Mouse (Mus musculus) lung, adult 2 months (tissue): ENCODE measurements around the gene Arl16.

ENCODE experiments used
- CTCF ChIP-seq: fragments of 200-500 bp; IDR thresholded peaks from 2 replicates; pipeline ENCODE4 v1.5.1; 2011; ENCODE audit warnings: mild to moderate bottlenecking, low read length, control low read depth; ENCODE audit not compliant: insufficient read depth
- POLR2A ChIP-seq: fragments of 200-500 bp; IDR thresholded peaks from 2 replicates; pipeline ENCODE4 v1.6.1; 2011; ENCODE audit warnings: low read depth, mild to moderate bottlenecking, control low read depth, low read length, borderline replicate concordance; ENCODE audit errors: extremely low read depth

DNA sequence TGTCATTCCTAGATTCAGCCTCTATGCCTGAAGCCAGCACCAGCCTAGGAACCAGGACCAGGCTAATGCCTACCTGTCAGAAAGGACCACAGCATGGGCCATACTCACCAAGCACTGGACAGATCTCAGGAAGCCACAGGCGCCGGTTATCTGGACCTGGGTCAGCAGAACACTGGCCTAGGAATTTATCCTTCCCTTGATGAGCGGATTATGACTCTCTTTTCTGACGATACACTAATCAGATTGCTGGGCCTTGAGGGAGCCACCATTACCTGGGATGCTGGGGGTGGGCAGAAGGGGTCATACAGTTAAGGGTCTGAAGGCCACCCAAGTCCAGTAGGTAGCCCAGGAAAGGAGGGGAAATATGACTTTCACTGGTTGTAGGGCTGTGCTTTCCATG lies 14.1 kb downstream of the Arl16 start, which contains the start of gene Pde6g:
- TF ChIP-seq CTCF = no peak
- TF ChIP-seq POLR2A = no peak
